Mouse (Mus musculus) mouse trophoblast stem cell (cell line): Measurements from ENCODE around the gene Tial1.

Experiments
- in situ Hi-C, 2 experiments: fragments of 300-500 bp; cut with MseI, MboI; formaldehyde crosslinking; loops; 2 replicates in 1 of 2; 3 replicates in 1 of 2; pipeline ENCODE4 v1.15.1; 2025

Tial1 gene

DNA sequence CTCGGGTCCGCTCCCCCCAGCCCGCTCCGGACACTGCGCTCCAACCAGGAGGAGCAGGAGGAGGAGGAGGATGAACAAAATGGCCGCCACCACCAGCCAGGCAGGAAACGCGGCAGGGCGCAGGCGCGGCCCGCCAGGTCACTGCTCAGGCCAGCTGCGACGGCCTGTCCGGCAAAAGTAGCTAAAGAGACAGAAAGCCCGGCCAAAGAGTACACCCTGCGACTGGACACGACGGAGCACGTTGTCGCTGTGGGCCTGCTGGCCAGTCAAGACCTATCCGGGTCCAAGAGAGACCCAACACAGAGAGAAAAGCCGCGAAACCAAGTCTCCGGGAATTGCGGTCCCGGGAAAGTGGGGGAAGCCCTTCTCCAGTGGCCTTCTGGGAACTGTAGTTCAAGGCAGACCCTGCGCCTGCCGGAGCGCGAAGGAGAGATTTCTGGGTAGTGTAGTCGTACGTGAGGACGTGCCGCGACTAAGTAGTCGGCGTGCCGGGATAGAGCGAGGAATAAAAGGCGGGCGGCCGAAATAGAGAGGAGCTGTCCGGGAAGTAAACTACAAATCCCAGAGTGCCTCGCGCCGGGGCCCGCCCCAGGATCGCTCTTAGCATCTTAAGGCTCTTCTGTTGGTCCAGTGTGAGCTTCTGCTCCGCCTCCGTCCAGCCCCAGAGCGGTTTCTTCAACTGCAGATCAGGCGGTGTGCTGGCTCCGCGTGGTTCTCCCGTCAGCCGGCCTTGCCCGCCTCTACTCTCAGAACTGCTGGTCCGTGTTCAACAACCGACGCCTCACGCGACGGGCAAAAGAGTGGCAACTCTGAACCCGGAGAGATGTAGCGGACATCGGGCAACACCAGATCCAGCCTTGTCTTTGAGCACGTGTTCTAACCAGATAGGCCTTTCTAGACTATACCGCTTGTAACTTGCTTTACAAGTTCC, at the start of gene Tial1:
Tial1 (minus strand) TSS at position 433 of the 931 bp plus-strand sequence.
- in situ Hi-C loops = no loop called here

DNA sequence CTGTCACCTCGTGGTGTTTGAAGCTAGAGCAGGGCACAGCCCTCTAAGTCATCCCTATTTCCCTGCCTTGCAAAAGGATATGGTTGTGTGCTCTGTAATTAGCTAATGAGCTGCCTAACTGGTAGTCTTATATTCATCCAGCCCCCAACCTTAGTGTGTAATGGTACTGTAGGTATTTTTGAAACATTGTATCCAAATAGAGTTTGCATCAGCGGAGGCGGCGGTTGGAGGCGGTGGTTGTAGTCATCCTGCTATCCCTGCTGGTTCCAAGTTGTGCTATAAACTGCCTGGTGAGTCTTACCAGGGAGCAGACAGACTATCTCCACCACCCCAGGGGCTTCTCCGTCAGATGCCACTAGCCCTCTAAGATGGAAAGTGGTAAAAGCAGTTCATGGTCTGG, 42.6 kb upstream of the Tial1 start:
- in situ Hi-C loops = no loop called here

DNA sequence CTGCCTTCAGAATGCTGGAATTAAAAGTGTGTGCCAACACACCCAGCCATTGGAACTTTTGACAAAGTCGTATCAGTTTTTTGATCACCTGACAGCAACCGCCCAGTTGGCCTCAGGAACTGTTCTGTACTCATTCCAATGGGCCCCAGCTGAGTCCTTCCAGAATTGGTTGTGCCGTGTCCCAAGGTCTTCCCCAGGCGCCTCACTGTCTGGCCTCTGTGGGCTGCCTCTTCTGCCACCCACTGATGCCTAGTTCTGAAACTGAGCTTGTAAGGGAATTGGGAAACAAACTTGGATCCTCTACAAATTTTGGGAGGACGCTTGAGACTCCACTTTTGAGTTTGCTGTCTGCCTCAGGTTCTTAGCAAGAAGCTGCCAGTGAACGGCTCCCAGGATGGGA, 38.3 kb upstream of the Tial1 start:
- in situ Hi-C loops = no loop called here

DNA sequence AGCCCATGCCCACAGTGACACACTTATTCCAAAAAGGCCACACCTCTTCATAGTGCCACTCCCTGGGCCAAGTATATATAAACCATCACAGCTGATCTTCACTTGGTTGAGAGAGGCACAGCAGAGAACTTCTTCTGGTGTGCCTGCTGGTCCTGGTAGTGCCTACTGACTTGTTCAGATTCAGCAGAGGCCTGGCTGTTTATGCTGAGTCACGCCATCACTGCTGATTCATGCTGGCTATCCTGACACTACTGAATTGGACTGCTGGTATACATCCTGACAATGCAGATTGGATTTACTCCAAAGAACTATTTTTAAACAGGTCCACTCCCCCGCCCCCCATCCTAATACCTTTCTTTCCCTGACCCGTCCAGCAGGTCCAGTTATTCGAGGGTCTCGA, 33.0 kb upstream of the Tial1 start:
- in situ Hi-C loops = no loop called here

DNA sequence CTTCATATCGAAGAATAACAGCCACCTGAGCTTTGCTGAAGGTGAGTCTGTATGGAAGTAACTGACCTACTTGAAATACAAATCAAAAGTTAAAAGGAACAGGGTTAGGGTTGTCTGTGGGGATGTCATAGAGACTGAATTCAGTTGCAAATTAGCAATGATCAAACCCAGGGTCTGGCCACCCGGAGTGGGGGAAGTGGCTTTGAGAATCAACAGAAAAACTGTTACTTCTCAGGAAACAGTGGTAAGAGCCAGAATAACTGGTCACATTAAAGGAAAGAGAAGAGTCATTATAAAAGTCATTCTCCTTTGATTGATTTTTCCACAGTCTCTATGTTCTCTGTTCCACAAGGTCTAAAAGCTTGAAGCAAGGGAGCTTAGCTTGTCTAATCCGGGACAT, 27.5 kb upstream of the Tial1 start:
- in situ Hi-C loops = no loop called here

DNA sequence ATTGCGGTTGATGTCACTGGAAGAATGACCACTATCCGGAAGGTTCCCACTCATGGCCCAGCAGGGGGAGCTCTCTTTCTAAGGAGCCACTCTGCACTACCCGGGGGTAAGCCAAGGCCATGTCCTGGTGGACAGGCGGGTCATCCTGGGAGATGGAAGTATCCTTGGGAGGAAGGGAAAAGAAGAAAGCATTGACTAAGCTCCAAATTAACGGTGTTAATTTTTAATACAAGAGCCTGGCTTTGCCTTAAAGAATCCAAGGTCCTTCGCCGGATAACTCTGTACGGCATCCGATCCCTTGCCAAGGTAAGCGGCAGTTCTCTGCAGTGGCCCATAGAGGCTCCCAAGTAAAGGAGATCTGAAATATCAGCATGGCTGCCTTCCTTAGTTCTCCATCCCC, 12.8 kb upstream of the Tial1 start:
- in situ Hi-C loops = loop anchor here in 1 of 2 experiments (10.0 kb wide), 2 partner anchors 90 to 210 kb away; no protein-coding TSS in a partner anchor

DNA sequence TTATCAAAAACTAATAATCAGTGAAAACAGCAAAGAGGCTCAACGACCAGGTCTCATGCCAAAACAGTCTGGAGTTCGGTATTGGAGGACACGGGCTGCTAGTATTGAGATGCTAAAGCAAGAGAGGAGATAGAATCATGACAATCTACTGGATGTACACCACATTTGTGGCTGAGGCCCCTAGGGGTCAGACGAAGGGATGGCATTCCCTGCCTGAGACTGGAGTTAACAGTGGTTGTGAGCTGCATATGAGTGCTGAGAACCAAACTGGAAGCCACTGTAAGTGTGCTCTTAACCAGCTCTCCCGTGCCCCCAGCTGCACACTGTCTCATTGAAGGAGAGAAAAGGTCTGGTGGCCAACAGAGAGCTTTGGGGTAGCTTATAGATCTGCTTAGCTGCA, 889 bp upstream of the Tial1 start:
- in situ Hi-C loops = no loop called here

DNA sequence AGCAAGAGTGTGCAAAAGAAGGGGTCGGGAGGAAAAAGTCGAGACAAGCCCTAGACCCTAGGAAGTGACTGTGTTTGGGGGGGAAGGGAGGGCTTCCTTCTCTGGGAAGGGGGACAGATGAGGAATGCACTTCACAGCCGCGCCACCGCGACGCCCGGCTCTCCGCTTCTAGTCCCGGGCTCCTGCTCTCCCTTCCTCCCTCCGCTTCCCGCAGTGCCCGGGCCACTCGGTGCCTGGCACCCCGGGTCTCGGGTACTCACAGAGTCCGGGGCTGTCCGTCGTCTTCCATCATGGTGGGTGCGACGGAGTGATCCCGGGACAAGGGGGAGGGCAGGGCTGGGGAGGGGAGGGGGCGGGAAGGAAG, 670 bp downstream of the Tial1 start:
- in situ Hi-C loops = no loop called here

DNA sequence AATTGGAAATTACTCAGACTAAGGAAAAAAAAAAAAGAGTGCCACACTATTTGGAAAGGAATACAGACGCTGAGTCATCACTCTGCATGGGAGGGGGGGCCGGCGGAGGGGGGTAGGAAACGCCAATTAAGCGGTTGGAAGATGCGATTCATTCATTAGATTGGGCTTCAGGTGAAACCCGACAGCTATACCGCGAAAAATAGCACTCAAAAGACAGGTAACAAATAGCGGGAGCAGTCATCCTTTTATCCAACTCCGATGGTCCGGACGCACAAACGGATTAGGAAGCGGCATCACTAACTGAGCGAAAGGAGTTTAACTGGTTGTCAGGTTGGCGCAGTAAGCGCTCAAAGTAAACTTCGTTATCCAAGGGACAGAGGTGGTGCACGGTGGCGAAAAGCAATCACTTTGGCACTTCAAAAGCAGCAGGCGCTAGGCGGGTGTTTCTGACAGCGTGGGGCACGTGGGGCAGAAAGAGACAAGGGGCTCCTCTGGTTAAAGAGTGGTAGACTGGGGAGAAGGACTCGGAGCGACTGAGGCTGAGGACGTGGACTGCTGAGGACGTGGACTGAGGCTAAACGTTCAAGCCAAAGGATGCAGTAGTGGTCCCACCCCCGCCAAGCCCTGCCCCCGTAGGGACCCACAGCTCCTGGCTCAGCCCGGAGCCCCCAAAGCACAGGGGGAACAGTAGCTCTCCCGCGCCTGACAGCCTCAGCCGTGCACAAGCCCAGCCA, 1.2 kb downstream of the Tial1 start:
- in situ Hi-C loops = no loop called here

DNA sequence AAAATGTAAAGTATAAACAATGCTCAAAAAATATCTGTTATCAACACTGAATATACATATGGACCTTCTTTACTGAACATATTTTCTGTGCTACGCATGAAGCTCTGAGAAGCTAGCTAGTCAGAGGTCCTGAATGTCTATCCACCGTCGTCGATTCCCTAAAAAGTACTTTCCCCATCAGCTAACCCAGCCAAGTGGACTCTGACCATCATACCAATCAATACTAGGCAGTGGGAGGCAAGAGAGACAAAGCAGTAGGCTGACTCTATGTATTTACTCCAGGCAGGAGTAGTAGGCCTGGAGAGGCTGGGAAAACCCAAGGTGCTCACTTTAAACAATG, 1.8 kb downstream of the Tial1 start:
- in situ Hi-C loops = no loop called here

DNA sequence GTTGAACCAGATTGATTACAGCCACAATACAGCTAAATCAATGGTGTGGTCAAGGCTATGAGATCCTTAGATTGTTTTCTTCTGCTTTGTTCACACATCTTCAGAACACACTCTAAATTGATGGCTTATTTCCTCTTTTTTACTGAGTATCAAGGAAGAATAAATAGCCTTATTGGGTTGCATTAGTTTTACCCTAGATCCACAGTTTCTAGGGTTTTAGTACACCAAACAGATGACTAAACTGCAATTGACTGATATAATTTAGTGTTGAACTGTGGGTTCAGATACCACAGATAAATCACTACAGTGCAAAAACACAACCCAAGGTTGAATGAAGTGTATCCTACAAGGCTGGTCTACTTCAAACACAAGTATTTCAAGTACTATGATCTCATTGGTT, 3.5 kb downstream of the Tial1 start:
- in situ Hi-C loops = no loop called here

DNA sequence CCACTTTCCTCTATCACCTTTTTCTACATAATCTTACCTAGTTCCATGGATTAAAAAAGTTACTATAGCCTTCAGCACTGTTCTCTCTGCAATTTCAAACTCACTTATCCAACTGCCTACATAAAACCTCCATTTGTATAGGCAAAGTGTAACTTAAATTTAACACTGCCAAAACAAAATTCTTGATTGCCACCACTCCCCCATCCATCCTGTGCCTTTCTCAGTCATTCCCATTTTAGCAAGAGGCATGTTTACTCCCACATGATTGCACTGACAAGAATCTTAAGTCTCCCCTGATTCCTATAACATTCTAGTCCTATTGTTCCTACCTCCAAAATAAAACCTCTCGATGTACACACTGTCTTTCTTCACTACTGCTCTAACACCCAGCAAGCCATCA, 8.8 kb downstream of the Tial1 start:
- in situ Hi-C loops = no loop called here

DNA sequence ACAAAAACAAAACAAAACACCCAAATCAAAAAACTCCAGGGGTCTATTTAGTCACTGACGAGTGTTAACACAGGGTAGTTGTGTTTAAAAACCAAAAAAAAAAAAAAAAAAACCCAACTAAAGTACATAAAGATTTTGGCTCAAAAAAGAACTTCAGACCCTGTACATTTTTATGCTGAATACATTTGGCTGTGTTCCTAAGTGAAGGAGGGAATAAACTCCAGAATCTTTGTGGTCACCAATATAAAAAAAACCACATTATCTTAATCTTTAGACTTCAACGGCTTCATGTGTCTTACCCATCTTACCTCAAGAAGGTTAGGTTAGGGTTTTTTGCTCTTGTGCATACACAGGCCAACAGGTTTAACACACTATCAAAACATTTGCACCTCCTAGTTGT, 20.9 kb downstream of the Tial1 start:
- in situ Hi-C loops = no loop called here

DNA sequence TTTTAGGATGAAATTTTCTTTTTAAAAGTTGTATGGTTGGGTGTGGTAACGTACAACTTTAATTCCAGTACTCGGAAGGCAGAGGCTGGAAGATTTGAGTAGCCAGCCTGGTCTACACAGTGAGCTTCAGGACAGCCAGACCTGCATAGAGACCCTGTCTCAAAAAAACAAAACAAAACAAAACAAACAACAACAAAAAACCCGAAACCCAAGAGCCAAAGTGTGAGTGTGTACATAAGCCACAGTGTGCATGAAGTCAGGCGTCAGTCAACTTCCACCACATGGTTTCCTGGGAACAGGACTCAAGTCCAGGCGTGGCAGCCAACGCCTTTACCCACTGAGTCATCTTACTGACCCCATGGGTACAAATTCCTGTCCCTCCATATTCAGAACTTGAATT, 22.3 kb downstream of the Tial1 start:
- in situ Hi-C loops = no loop called here

DNA sequence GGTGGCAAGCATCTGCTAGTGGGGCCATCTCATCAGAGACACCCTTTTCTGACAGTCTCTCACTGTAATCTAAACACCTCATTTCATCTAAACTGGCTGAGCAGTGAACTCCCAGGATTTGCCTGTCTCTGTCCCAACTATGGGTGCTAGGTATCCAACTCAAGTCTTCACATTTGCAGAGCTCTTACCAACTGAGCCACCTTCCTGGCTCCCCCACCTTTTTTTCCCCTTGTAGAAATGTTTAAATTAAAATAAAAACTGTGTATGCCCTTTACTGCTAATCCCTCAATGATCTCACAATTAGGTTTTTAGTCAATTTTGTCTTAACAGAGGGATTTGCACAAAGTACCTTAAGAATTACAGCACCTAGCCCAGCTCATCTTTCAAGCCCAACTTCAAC, 23.4 kb downstream of the Tial1 start:
- in situ Hi-C loops = no loop called here

DNA sequence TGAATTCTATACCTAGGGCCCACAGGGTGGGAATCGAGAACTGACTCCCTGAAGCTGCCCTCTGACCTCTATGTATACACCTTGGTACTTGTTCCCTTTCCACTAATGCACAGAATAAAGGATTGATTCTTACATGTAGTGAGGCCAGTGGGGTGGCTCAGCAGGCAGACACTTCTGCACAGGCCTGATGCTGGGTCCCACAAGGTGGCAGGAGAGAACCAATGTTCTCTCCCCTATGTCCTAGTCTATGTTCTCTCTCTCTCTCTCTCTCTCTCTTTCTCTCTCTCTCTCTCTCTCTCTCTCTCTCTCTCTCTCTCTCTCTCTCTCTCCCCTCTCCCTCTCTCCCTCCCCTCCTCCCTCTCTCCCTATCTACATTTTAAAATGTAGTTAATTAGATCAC, 28.3 kb downstream of the Tial1 start:
- in situ Hi-C loops = no loop called here

DNA sequence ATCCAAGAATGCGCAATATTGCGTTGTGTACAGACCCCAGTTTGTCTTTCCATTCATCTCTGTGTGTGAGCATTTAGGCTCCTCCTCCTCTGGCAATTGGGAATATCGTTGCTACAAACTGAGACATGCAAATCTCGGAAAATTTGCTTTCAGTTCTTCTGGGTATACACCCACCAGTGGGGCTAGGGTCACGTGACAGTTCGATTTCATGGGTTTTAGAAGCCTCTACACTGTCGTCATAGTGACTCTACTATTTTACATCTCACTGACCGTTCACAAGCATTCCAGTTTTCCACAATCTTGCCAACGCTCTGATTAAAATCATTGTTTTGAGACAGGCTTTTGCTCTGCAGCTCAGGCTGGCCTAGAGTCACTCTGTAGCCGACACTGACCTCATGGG, 28.9 kb downstream of the Tial1 start:
- in situ Hi-C loops = no loop called here

DNA sequence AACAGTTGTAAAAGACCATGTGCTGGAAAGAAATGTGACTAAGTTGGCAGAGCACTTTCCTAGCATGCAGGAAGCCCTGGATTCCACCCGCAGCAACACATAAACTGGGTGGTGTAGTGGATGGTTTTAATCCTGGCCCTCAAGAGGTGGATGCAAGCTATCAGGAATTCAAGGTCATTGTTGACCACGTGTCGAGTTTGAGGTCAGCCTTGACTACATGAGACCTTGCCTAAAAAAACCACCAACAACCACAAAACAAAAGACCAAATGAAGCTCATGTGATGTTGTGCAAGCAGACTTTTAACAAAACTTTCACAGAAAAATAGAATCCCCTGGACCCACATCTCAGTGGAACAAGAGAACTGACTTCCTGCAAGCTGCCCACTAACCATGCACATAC, 39.0 kb downstream of the Tial1 start:
- in situ Hi-C loops = no loop called here

DNA sequence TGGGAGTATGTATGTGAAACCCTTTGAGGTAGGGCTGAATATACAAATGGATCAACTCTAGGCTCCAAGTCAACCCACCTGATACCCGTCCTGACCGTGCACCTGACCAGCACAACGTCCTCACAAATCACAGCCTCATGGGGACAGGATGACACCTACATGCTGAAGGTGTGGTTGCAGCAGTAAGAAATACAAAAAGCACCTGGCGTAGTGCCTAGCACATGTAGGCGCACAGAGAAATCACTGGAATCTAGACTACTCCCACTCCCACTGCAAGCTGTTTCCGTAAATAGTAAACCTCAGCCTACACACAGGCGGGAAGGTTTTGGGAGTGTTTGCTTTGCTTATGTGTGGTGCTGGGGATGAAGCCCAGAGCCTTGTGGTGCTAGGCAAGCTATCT, 39.8 kb downstream of the Tial1 start:
- in situ Hi-C loops = no loop called here

DNA sequence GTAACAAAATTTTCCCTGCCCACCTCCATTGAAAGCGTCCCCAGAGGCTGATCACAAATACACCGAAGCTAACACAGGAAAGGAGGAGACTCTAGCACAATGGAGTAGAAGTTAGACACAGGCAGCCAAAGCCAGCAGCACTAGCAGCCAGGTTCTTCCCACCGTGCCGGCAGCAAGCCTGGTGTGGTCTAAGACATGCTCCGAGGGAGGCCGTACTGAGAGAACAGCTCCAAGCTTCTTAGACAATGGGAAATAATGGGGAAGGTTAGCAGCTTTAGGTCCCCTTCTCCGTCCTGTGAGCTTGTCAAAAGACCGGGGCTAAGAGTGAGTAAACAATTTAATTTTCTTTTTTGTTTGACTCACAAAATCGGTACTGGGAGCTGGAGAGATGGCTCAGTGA, 41.8 kb downstream of the Tial1 start:
- in situ Hi-C loops = no loop called here

DNA sequence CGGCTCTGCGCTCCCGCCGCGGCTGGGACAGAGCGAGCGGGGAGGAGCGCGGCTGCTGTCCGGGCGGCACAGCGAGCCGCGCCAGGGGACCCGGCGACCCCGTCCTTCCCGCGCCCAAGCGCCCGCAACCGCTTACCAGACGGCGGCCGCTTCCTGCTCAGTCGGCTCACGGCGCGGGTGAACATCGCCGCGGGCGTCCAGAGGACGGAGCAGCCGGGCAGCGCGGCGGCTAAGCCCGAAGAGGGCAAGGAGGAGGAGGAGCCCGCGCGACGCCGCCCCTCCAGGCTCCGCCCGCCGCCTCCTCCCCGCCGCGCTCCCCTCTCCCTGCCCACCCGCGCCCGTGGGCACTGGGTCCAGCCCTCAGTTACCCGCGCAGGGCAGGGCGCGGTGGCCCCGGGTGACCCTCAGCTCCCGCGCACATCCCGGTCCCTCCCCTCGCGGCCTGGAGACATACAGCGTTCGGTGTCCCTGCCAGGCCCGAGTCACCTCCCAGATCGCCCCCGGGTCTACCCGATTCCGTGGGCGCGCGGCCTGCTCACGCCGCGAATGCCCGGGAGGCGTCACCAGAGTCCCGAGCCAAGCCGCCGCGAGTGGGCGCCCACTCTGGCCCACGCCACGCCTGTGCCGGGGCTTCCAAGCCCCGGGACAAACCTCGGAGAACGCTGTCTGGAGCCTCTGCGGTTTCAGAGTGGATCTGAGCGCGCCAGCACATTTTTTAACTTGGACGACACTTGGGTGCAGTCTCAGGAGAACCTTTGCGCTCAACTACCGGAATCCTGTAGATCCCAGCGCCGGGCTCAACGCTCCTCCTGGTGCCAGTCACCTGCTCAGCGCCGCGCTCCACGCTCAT, 43.4 kb downstream of the Tial1 start, which contains the start of gene Rgs10:
Rgs10 (minus strand) TSS at position 829 of the 850 bp plus-strand sequence.
- in situ Hi-C loops = no loop called here

DNA sequence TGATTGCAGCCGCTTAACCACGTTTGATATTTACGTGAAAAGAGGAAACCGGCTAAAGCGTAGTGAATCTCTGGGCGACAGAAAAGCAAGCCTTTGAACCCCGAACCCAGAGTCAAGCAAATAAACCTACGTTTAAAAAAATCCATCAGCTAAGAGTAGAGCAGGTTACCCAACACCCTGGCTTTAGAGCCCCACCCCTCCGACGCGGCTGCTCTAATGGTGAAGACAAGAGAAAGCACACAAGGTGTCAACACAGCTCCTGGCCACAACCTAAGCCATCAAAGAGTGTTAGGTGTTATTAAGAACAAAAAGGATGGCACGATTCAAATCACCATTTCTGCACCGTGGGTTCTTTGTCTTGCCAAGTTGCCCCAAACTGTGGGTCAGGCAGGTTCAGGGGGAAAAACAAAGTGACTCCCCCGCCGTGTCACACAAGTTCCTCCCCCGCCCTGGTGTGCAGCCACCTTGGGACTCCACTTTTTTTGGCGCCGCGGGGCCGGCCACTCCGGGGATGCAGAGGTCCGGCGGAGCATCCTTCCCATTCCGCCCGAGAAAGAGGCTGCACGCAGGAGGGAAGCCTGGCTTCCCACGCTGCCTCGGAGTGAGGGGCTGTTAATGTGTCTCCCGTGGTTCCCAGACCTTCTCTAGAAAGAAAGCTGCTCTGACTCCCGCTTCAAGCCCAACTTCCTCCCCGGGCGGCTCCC, 44.1 kb downstream of the Tial1 start:
- in situ Hi-C loops = no loop called here
